Mouse (Mus musculus) forebrain, embryonic 14.5 days (tissue): Measurements from ENCODE around the gene Eif5. TPM values are rescaled to one million over a fixed set of nuclear protein-coding genes. Genes with fewer than 3 reads are reported as not detected.

Experiments
- ATAC-seq: fragments of 200-750 bp; cut with Nextera tagmentation; 2 replicates; pipeline ENCODE4 v1.8.0; 2017; ENCODE audit warnings: mild to moderate bottlenecking, moderate library complexity
- DNase-seq: peaks from one replicate; pipeline ENCODE4 v3.0.0-alpha.2; 2015; ENCODE audit warnings: low spot score
- H3K27ac ChIP-seq: fragments of 300-500 bp; sonication (generic); 2 replicates; pipeline ENCODE4 v1.5.1; 2014; ENCODE audit warnings: low read depth, mild to moderate bottlenecking, control low read depth, low read length, moderate library complexity
- H3K27me3 ChIP-seq: fragments of 300-500 bp; sonication (generic); replicated peaks from 2 replicates; pipeline ENCODE4 v1.6.1; 2014; ENCODE audit warnings: low read length, control low read depth, mixed read lengths; ENCODE audit not compliant: control insufficient read depth, insufficient read depth
- H3K36me3 ChIP-seq: fragments of 300-500 bp; sonication (generic); 2 replicates; pipeline ENCODE4 v1.6.1; 2014; ENCODE audit warnings: low read length, control low read depth; ENCODE audit not compliant: control insufficient read depth, insufficient read depth
- H3K4me1 ChIP-seq: fragments of 300-500 bp; sonication (generic); 2 replicates; pipeline ENCODE4 v1.6.1; 2014; ENCODE audit warnings: antibody characterized with exemption, low read length, control low read depth; ENCODE audit not compliant: control insufficient read depth, insufficient read depth
- H3K4me2 ChIP-seq: fragments of 300-500 bp; sonication (generic); 2 replicates; pipeline ENCODE4 v1.6.1; 2014; ENCODE audit warnings: mild to moderate bottlenecking, control low read depth, low read length
- H3K4me3 ChIP-seq: fragments of 300-500 bp; sonication (generic); 2 replicates; pipeline ENCODE4 v1.5.1; 2014; ENCODE audit warnings: low read depth, low read length, control low read depth
- H3K9ac ChIP-seq: fragments of 300-500 bp; sonication (generic); 2 replicates; pipeline ENCODE4 v1.6.1; 2014; ENCODE audit warnings: mild to moderate bottlenecking, low read length, control low read depth, moderate library complexity
- H3K9me3 ChIP-seq: fragments of 300-500 bp; sonication (generic); replicated peaks from 2 replicates; pipeline ENCODE4 v1.6.1; 2016; ENCODE audit warnings: low read length, control low read depth, mixed read lengths; ENCODE audit not compliant: control insufficient read depth
- WGBS: fragments of 180-500 bp; shearing (Covaris S2); extraction: QIAGEN DNeasy Blood & Tissue Kit; methylation state at CpG from one replicate; pipeline ENCODE4 v1.1.7; 2014; 5-methylcytosine and 5-hydroxymethylcytosine counted together
- polyA plus RNA-seq: library from polyadenylated mRNA; unstranded; fragments of >200 nt; fragmentation: Nextera tagmentation; extraction: Ambion mirVana; gene quantifications from 2 replicates; pipeline ENCODE4 v1.2.1, GENCODE M21; 2014

Gene Eif5
- polyA plus RNA-seq, 1 experiment from 2014 or later = 452 TPM

DNA sequence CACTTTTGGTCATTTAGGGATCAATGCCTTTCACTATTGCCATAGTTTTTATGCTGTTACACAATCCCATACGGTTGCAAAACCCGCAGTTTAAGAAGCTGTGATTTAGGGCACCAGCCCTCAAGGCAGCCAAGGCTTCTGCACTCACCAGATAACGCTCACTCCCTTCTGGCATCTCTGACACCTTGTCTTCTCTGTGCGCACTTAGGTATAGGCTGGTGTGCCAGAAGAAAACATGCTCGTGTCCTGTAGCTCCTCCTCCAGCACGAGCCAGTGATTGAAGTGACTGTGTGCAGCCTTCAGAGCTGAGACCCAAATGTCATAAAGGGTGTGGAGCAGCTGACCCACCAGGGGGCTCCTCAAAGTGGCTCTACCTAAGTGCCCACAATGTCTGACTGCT is 2.5 kb upstream of the Eif5 start:
- 75% methylated on average over 6 of the region's 6 CpGs for WGBS
- ATAC-seq = no peak

DNA sequence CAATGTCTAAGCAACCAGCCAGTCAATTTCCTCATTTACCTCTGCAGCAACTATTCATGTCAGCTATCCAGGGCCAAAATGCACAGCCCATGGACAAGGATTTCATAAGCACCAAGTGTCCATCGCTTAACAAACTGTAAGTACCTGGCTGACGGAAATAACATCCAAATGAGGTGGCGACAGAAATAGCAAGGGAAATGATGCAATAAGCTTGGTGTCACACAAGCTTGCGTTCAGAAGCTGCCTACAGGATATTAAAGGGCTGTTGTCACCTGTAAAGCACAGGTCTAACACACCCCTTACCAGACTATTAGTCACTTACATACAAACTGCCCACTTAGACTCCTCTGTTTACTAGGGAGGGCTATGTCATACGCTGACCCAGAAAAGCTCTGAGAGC is 2.1 kb upstream of the Eif5 start:
- H3K4me3 ChIP-seq = no peak overlapping the region
- WGBS = 90% methylated on average over 5 of the region's 5 CpGs

More for the DNA sequence above, 2.5 kb upstream of the Eif5 start:
- Histone ChIP-seq H3K27me3 (no peaks in the 10 kb centered on the region), H3K4me3 (no peak overlapping the region), H3K9me3 (no peaks in the 10 kb centered on the region), H3K36me3 (peaks cover 12% of the 10 kb centered on the region), H3K9ac (no peak overlapping the region), H3K4me1 (peaks cover 15% of the 10 kb centered on the region; the same call in 1 of the 2 replicates), H3K27ac (no peak overlapping the region), H3K4me2 (no peak overlapping the region)
- DNase-seq = no peak

DNA sequence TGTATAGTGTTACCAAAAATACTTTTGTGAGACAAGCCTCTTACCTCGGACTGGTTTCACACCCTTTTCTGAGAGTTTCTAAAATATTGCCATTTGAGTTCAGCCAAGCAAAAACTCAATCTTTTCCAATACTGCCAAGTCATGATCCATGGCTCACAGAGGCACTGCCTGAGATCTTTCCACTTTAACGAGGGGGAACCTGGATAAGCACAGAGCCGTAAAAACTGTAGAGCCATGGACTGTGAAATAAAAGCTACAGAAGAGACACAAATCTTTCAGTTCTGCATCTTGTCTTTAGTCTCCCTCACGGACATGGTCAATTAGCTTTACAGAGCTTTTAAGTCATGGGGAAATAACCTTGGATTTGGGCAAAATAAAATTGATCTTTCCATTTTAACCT is 1.1 kb upstream of the Eif5 start:
- Histone ChIP-seq H3K9me3 (no peaks in the 10 kb centered on the region), H3K27me3 (no peaks in the 10 kb centered on the region), H3K27ac (no peak overlapping the region), H3K4me2 (peak overlapping the region; percentile 71), H3K9ac (peak overlapping the region; percentile 94), H3K4me3 (peak overlapping the region; percentile 95), H3K4me1 (peaks cover 18% of the 10 kb centered on the region; the same call in 1 of the 2 replicates), H3K36me3 (peaks cover 27% of the 10 kb centered on the region)
- no peak for ATAC-seq
- no peak for DNase-seq
- 15% methylated on average over 4 of the region's 4 CpGs for WGBS

More for the DNA sequence above, 2.1 kb upstream of the Eif5 start:
- ATAC-seq (no peak), DNase-seq (no peak)
- Histone ChIP-seq H3K4me1 (peaks cover 18% of the 10 kb centered on the region; the same call in 1 of the 2 replicates), H3K27me3 (no peaks in the 10 kb centered on the region), H3K36me3 (peaks cover 17% of the 10 kb centered on the region), H3K27ac (no peak overlapping the region), H3K9me3 (no peaks in the 10 kb centered on the region), H3K9ac (no peak overlapping the region), H3K4me2 (no peak overlapping the region)

DNA sequence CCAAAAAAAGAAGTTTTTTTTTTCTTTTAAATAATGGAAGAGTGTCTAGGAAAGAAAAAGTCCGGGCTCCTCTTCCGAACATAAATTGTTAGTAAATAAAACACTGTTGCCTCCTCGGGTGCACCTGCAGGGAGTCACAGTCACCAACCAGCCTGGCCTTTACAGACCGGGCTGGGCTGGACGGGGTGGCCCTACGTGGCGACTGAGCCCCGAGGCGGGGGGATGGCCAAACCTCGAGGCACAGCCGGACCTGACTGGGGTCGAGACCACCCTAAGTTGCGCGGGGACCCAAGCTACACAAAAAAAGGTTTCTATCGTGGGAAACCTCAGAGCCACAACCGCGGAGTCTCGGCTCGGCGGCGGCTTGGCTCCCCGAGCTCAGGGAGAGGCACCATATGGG is 475 bp upstream of the Eif5 start:
- H3K9ac ChIP-seq = peak overlapping the region; percentile 94
- DNase-seq (no peak), ATAC-seq (peak; percentile 38)
- peak overlapping the region; percentile 71 for H3K4me2 ChIP-seq
- WGBS = under 1% methylated on average over 22 of the region's 22 CpGs
- no peaks in the 10 kb centered on the region for H3K27me3 ChIP-seq
- peaks cover 33% of the 10 kb centered on the region for H3K36me3 ChIP-seq
- H3K4me3 ChIP-seq = peak overlapping the region; percentile 95
- peak overlapping the region; percentile 79 for H3K27ac ChIP-seq
- H3K9me3 ChIP-seq = no peaks in the 10 kb centered on the region
- H3K4me1 ChIP-seq = peaks cover 18% of the 10 kb centered on the region; the same call in 1 of the 2 replicates

DNA sequence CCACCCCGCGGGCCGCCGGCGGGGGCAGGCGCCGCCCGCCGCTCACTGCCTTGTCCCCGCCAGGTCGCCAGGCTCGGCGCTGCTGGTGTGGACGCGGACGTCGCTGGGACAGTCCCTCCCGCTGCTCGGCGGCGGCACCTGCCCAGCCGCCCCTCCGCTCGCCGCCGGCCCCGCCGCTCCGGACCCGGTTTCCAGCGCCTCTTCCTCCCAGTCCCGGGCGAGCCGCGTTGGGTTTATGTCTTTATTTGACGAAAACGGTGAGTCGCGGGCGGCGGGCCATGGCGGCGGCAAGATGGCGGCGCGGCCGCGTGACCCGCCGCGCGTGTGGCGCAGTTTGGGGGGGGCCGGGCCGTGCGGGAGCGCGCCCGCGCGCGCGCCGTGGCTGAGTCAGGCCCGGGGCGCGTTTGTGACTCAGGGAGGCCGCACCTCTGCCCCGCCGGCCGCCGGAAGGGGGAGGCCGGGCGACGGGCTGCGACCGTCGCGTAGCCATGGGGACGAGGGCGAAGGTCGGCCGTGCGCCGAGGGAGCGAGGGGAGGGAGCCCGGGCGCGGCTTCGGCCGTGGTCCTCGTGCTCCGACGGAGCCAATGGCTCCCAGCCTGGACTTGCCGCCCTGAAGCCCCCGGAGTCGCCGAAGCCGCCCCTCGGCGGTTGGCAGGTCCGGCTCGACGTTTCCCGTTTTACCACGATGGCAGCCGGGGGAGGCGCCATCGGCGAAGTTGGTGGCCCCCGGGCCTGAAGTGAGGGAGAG is 650 bp downstream of the Eif5 start:
- Histone ChIP-seq H3K4me1 (peaks cover 18% of the 10 kb centered on the region; the same call in 1 of the 2 replicates), H3K9me3 (no peaks in the 10 kb centered on the region), H3K9ac (peak overlapping the region; percentile 97), H3K36me3 (peaks cover 44% of the 10 kb centered on the region), H3K27ac (peak overlapping the region; percentile 95), H3K27me3 (no peaks in the 10 kb centered on the region), H3K4me2 (peak overlapping the region; percentile 90), H3K4me3 (peak overlapping the region; percentile 95)
- DNase-seq (peak; percentile 77), ATAC-seq (peak; percentile 53)
- WGBS = under 1% methylated on average over 93 of the region's 111 CpGs

DNA sequence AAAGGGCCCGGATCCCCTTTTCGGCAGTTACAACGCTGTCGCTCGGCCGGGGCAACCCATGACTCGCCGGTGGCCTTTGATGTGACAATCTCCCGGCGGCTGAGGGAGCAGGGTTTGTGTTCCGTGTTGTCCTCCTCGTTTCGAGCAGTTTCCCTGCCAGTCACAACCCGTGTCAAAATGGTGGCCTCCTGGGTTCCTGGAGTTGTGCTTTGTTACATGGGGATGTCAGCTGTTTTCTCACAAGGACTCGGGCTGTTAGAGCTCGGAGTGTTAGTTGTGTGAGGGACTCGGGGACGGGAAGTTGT is 1.2 kb downstream of the Eif5 start:
- H3K9me3 ChIP-seq = no peaks in the 10 kb centered on the region
- ATAC-seq (no peak), DNase-seq (peak; percentile 8)
- H3K4me3 ChIP-seq = peak overlapping the region; percentile 95
- H3K9ac ChIP-seq = peak overlapping the region; percentile 97
- H3K4me1 ChIP-seq = peaks cover 18% of the 10 kb centered on the region; the same call in 1 of the 2 replicates
- peak overlapping the region; percentile 95 for H3K27ac ChIP-seq
- no peaks in the 10 kb centered on the region for H3K27me3 ChIP-seq
- H3K4me2 ChIP-seq = peak overlapping the region; percentile 90
- peaks cover 50% of the 10 kb centered on the region for H3K36me3 ChIP-seq
- under 1% methylated on average over 18 of the region's 18 CpGs for WGBS

DNA sequence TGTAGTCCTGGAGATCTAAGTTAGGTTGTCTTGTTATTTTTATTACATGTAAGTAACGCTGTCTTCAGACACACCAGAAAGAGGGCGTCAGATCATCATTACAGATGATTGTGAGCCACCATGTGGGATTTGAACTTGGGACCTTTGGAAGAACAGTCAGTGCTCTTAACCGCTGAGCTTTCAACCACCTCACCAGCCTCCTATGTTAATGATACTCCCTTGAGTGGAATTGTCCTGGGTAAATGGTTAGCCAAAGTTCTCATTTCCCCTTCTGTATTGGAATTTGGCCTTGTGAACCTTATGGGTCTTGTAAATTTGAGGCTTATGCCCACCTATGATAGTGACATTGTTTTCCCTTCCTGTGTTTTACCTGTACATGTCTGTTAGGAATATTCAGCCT is 9.3 kb downstream of the Eif5 start:
- H3K27me3 ChIP-seq = no peaks in the 10 kb centered on the region
- no peaks in the 10 kb centered on the region for H3K9me3 ChIP-seq
- ATAC-seq (no peak), DNase-seq (no peak)
- no peak overlapping the region for H3K9ac ChIP-seq
- H3K4me2 ChIP-seq = no peak overlapping the region
- no peak overlapping the region for H3K4me3 ChIP-seq
- 93% methylated on average over 3 of the region's 3 CpGs for WGBS
- no peaks in the 10 kb centered on the region for H3K4me1 ChIP-seq
- H3K36me3 ChIP-seq = peaks cover 60% of the 10 kb centered on the region
- no peak overlapping the region for H3K27ac ChIP-seq

DNA sequence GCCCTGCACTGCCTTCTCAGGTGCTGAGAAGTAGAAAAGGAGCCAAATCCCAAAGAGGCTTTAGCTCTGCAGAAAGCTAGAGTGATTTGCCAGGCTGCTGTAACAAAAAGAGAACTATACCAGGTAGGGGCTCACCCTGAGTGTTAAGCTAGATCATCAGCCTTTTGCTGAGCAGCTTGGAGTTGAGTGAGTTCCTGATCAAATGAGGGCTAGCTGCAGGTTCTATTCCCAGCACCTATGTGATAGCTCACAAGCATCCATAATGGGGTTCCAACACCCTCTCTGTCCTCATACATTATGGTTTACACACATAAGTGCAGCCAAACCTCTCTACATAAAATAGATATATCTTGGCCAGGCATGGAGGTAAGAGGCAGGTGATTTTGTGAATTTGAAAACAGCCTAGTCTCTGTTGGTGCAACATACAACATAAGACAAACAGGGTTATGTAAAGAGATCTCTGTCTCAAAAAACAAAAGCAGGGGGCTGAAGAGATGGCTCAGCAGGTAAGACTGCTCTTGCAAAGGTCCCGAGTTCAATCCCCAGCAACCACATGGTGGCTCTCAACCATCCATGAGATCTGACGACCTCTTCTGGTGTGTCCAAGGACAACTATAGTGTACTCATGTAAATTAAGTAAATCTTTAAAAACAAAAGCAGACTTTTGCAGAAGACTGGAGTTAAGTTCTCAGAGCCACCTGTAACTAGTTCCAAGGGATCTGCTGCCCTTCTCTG is 10.9 kb downstream of the Eif5 start:
- 63% methylated on average over 2 of the region's 2 CpGs for WGBS
- no peak overlapping the region for H3K4me3 ChIP-seq
- peaks cover 44% of the 10 kb centered on the region for H3K36me3 ChIP-seq
- no peak overlapping the region for H3K27ac ChIP-seq
- H3K4me1 ChIP-seq = no peaks in the 10 kb centered on the region
- H3K9me3 ChIP-seq = no peaks in the 10 kb centered on the region
- H3K4me2 ChIP-seq = no peak overlapping the region
- H3K9ac ChIP-seq = no peak overlapping the region
- DNase-seq (no peak), ATAC-seq (no peak)
- H3K27me3 ChIP-seq = no peaks in the 10 kb centered on the region

DNA sequence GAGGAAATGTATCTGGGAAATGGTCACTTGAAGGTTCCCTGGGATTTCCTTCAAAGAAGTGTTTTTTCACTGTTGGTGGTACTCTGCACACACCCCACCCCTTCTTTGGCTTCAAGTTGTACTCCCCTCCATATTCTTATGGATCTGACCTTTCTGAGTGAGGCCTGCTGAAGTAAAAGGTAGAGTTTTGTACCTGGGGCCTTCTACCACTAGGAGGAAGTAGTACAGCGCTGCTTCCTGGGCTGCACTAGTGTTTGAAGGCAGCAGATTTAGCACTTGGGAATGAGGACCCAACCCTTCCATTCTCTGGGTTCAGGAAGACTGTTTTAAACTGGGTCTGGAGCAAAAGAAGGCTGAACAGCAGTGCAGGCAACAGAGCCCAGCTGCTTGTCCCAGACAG is 12.9 kb downstream of the Eif5 start:
- Histone ChIP-seq H3K9me3 (no peaks in the 10 kb centered on the region), H3K9ac (no peak overlapping the region), H3K4me3 (no peak overlapping the region), H3K36me3 (peaks cover 28% of the 10 kb centered on the region), H3K27ac (no peak overlapping the region), H3K4me2 (no peak overlapping the region), H3K4me1 (no peaks in the 10 kb centered on the region), H3K27me3 (no peaks in the 10 kb centered on the region)
- ATAC-seq = no peak
- no peak for DNase-seq
- WGBS = 61% methylated on average over 1 of the region's 1 CpGs
